Mouse (Mus musculus) retina, postnatal 7 days (tissue): ENCODE measurements around the gene Rnf151.
A peak's percentile ranks its signal among the peaks of the same experiment; 100 is the strongest.
"Not testable (repeated sequence)": the region's sequence is repeated elsewhere in the genome, so short reads cannot be mapped to it uniquely, and the experiment has no call there.

ENCODE experiments used
- DNase-seq: peaks from one replicate; pipeline ENCODE4 v3.0.0-alpha.2; 2012; ENCODE audit warnings: low read depth, low spot score

Gene Rnf151

GRCm38 (mm10) chr17:24705821-24706220 is 12.0 kb downstream of the Rnf151 start:
- no peak for DNase-seq

GRCm38 (mm10) chr17:24701251-24701650 is 16.6 kb downstream of the Rnf151 start:
- DNase-seq, result no peak

GRCm38 (mm10) chr17:24699473-24699872 is 18.4 kb downstream of the Rnf151 start:
- no peak for DNase-seq

GRCm38 (mm10) chr17:24698715-24699114 is 19.1 kb downstream of the Rnf151 start:
- DNase-seq, result no peak

- no peak for DNase-seq
Observed at GRCm38 (mm10) chr17:24697985-24698384, 19.9 kb downstream of the Rnf151 start.

- DNase-seq, result peak; percentile 77
Observed at GRCm38 (mm10) chr17:24696011-24696697, 21.7 kb downstream of the Rnf151 start, which contains the start of the genes Gfer and Noxo1. Gfer (minus strand) TSS chr17:24696156. Noxo1 (plus strand) TSS chr17:24696234.

- DNase-seq, result no peak
Observed at GRCm38 (mm10) chr17:24695326-24696010, 22.4 kb downstream of the Rnf151 start.

- no peak for DNase-seq
Observed at GRCm38 (mm10) chr17:24692385-24692784, 25.5 kb downstream of the Rnf151 start.

GRCm38 (mm10) chr17:24689251-24690081 is 28.4 kb downstream of the Rnf151 start, which contains the start of gene Syngr3:
Syngr3 (minus strand) TSS chr17:24689955.
- DNase-seq, result no peak

- no peak for DNase-seq
Observed at GRCm38 (mm10) chr17:24687599-24687998, 30.3 kb downstream of the Rnf151 start.

GRCm38 (mm10) chr17:24687146-24687595 is 30.7 kb downstream of the Rnf151 start:
- DNase-seq, result no peak

- DNase-seq, result no peak
Observed at GRCm38 (mm10) chr17:24686514-24686913, 31.3 kb downstream of the Rnf151 start.

- DNase-seq, result no peak
Observed at GRCm38 (mm10) chr17:24677500-24678080, 40.3 kb downstream of the Rnf151 start.

GRCm38 (mm10) chr17:24676877-24677276 is 41.0 kb downstream of the Rnf151 start:
- no peak for DNase-seq

- DNase-seq, result peak; percentile 56
Observed at GRCm38 (mm10) chr17:24676187-24676586, 41.7 kb downstream of the Rnf151 start.

GRCm38 (mm10) chr17:24674277-24674676 is 43.6 kb downstream of the Rnf151 start:
- no peak for DNase-seq

- DNase-seq, result no peak
Observed at GRCm38 (mm10) chr17:24672141-24672540, 45.7 kb downstream of the Rnf151 start.

- no peak for DNase-seq
Observed at GRCm38 (mm10) chr17:24671346-24671745, 46.5 kb downstream of the Rnf151 start.

GRCm38 (mm10) chr17:24670246-24670844 is 47.5 kb downstream of the Rnf151 start:
- DNase-seq, result no peak

GRCm38 (mm10) chr17:24669545-24670245 is 48.2 kb downstream of the Rnf151 start, which contains the start of gene Zfp598:
Zfp598 (plus strand) TSS chr17:24669687.
- DNase-seq, result peak; percentile 89

GRCm38 (mm10) chr17:24669214-24669544 is 48.7 kb downstream of the Rnf151 start:
- DNase-seq, result not testable (repeated sequence)
